Mouse (Mus musculus): ENCODE data around the gene 5730596B20Rik.

Gene 5730596B20Rik

GRCm38 (mm10) chr6:52177806-52178205 is 508 bp downstream of the 5730596B20Rik start:
- no peak for DNase-seq

GRCm38 (mm10) chr6:52178918-52179665 is 1.8 kb downstream of the 5730596B20Rik start:
- DNase-seq, result no peak

GRCm38 (mm10) chr6:52179690-52180089 is 2.4 kb downstream of the 5730596B20Rik start:
- DNase-seq, result no peak

- no peak for DNase-seq
These were observed 3.0 kb downstream of the 5730596B20Rik start for GRCm38 (mm10) chr6:52180213-52180710.

- DNase-seq, result no peak
These were observed 3.4 kb downstream of the 5730596B20Rik start for GRCm38 (mm10) chr6:52180726-52181125.

GRCm38 (mm10) chr6:52182030-52182429 is 4.7 kb downstream of the 5730596B20Rik start:
- no peak for DNase-seq

GRCm38 (mm10) chr6:52182793-52183192 is 5.5 kb downstream of the 5730596B20Rik start:
- DNase-seq, result no peak

- no peak for DNase-seq
These were observed 6.2 kb downstream of the 5730596B20Rik start for GRCm38 (mm10) chr6:52183311-52184080.

- no peak for DNase-seq
These were observed 7.4 kb downstream of the 5730596B20Rik start for GRCm38 (mm10) chr6:52184668-52185067.

GRCm38 (mm10) chr6:52185222-52185621 is 7.9 kb downstream of the 5730596B20Rik start:
- DNase-seq, result no peak

GRCm38 (mm10) chr6:52185834-52186233 is 8.5 kb downstream of the 5730596B20Rik start:
- DNase-seq, result no peak

GRCm38 (mm10) chr6:52186500-52186899 is 9.2 kb downstream of the 5730596B20Rik start:
- no peak for DNase-seq

- DNase-seq, result no peak
These were observed 11.9 kb downstream of the 5730596B20Rik start for GRCm38 (mm10) chr6:52189172-52189591.

GRCm38 (mm10) chr6:52189909-52190308 is 12.6 kb downstream of the 5730596B20Rik start:
- no peak for DNase-seq

GRCm38 (mm10) chr6:52190410-52190809 is 13.1 kb downstream of the 5730596B20Rik start:
- DNase-seq, result no peak

- no peak for DNase-seq
These were observed 13.9 kb downstream of the 5730596B20Rik start, which contains the start of gene Hoxa4 for GRCm38 (mm10) chr6:52190906-52191810. Gene Hoxa4 (minus strand): TSS chr6:52191753.

GRCm38 (mm10) chr6:52191860-52192550 is 14.7 kb downstream of the 5730596B20Rik start:
- no peak for DNase-seq

GRCm38 (mm10) chr6:52194690-52195089 is 17.4 kb downstream of the 5730596B20Rik start:
- no peak for DNase-seq

- DNase-seq, result no peak
These were observed 19.5 kb downstream of the 5730596B20Rik start for GRCm38 (mm10) chr6:52196811-52197210.

- no peak for DNase-seq
These were observed 20.0 kb downstream of the 5730596B20Rik start for GRCm38 (mm10) chr6:52197271-52197670.

- DNase-seq, result no peak
These were observed 22.9 kb downstream of the 5730596B20Rik start for GRCm38 (mm10) chr6:52200073-52200750.

All from cerebellum, adult 11 months (tissue).